Mouse (Mus musculus) limb, embryonic 13.5 days (tissue): ENCODE data around the gene Itga10. TPM values are rescaled to one million over a fixed set of nuclear protein-coding genes. Genes with fewer than 3 reads are reported as not detected.

ENCODE experiments used
- ATAC-seq: fragments of 200-750 bp; cut with Nextera tagmentation; 2 replicates; pipeline ENCODE4 v1.8.0; 2017; ENCODE audit warnings: low read depth, moderate number of reproducible peaks, moderate TSS enrichment; ENCODE audit not compliant: low FRiP score
- H3K27ac ChIP-seq: fragments of 300-500 bp; sonication (generic); 2 replicates; pipeline ENCODE4 v1.5.1; 2015; ENCODE audit warnings: inconsistent platforms, mild to moderate bottlenecking, moderate library complexity
- H3K27me3 ChIP-seq: fragments of 300-500 bp; sonication (generic); 2 replicates; pipeline ENCODE4 v1.6.1; 2015; ENCODE audit warnings: mild to moderate bottlenecking, inconsistent platforms
- H3K36me3 ChIP-seq: fragments of 300-500 bp; sonication (generic); 2 replicates; pipeline ENCODE4 v1.6.1; 2015; ENCODE audit warnings: inconsistent platforms, mild to moderate bottlenecking, moderate library complexity
- H3K4me1 ChIP-seq: fragments of 300-500 bp; sonication (generic); 2 replicates; pipeline ENCODE4 v1.6.1; 2015; ENCODE audit warnings: inconsistent platforms
- H3K4me2 ChIP-seq: fragments of 300-500 bp; sonication (generic); replicated peaks from 2 replicates; pipeline ENCODE4 v1.6.1; 2015; ENCODE audit warnings: inconsistent platforms, mild to moderate bottlenecking, moderate library complexity
- H3K4me3 ChIP-seq: fragments of 300-500 bp; sonication (generic); 2 replicates; pipeline ENCODE4 v1.5.1; 2015; ENCODE audit warnings: moderate library complexity, mild to moderate bottlenecking, inconsistent platforms
- H3K9ac ChIP-seq: fragments of 300-500 bp; sonication (generic); 2 replicates; pipeline ENCODE4 v1.6.1; 2015; ENCODE audit warnings: mild to moderate bottlenecking, inconsistent platforms
- H3K9me3 ChIP-seq: fragments of 300-500 bp; sonication (generic); 2 replicates; pipeline ENCODE4 v1.6.1; 2016; ENCODE audit warnings: inconsistent platforms
- WGBS: fragments of 180-500 bp; shearing (Covaris S2); methylation state at CpG from one replicate; pipeline ENCODE4 v1.1.7; 2015; 5-methylcytosine and 5-hydroxymethylcytosine counted together
- polyA plus RNA-seq: library from polyadenylated mRNA; unstranded; fragments of >200 nt; fragmentation: Nextera tagmentation; extraction: Ambion mirVana; gene quantifications from 2 replicates; pipeline ENCODE4 v1.2.1, GENCODE M21; 2015

Itga10 gene
- polyA plus RNA-seq, 1 experiment from 2014 or later = 3.1 TPM

DNA sequence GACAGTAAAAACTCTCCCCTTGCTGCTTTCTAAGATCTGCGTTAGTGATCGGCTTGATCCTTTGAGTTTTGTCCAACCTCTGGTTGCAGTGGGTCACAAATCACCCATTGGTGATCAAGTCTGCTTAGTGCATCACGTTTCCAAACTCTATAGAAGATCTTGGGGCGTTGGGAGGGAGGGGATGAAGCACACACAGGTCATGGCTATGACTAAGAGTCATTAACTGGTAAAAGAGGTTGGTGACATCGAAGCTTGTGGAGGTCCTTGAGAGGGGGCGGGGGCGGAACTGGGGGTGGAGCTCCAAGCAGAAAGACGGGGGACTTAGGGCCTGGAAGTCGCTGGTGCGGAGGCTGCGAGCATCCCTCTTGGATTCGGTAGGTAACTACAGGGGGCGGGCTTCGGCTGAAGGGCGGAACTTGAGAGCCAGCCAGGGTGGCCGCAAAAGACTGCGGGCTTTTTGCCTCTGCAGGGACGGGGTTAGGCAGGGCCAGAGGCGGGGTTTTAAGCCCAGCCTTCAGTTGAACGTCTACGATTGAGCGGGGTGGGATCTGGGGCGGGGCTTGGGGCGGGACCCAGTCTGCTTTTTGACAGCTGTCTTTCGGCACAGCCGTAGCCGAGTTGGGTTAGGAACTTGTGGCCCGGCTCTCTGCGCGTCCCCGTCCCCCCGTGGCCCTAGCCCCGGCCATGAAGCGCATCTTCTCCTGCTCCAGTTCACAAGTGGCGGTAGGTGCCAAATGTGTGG lies 24.5 kb downstream of the Itga10 start, which contains the start of gene Ankrd35:
Gene Ankrd35 (plus strand): TSS at position 405 of the 742 bp plus-strand sequence.
- Histone ChIP-seq H3K27ac (no peak within 1 kb of the TSS), H3K4me1 (peaks cover 12% of the 10 kb centered on the region), H3K9me3 (no peaks in the 10 kb centered on the region), H3K4me2 (peak within 1 kb of the TSS; percentile 74), H3K27me3 (peaks cover 10% of the 10 kb centered on the region), H3K9ac (no peak within 1 kb of the TSS; the same call in 1 of the 2 replicates), H3K4me3 (peak within 1 kb of the TSS; percentile 40), H3K36me3 (no peaks in the 10 kb centered on the region)
- WGBS = 5% methylated on average over 35 of the region's 35 CpGs
- ATAC-seq = peak; percentile 95

DNA sequence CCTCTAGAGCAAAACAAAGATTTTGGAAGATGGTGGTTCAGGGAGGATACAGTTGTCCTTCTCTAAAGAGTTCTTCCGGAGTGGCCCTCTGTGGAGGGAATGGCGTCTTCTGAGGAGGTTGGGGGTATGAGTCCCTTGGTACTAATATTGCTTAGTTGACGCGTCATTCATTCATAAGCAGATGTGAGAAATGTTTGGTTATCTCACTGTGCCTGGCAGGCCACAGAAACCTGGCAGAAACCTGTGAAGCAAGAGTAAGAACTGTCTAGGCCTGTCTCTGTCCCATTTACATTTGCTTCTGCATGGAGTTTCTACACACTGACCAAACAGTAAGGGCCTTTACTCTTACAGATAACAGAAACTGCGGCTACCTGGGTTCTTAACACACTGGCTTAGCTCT lies 26.1 kb downstream of the Itga10 start:
- Histone ChIP-seq H3K9me3 (no peaks in the 10 kb centered on the region), H3K27ac (no peak overlapping the region), H3K4me2 (no peak overlapping the region), H3K36me3 (no peaks in the 10 kb centered on the region), H3K4me3 (no peak overlapping the region), H3K9ac (no peak overlapping the region), H3K4me1 (peaks cover 18% of the 10 kb centered on the region), H3K27me3 (peaks cover 10% of the 10 kb centered on the region)
- 91% methylated on average over 5 of the region's 5 CpGs for WGBS
- ATAC-seq = no peak

DNA sequence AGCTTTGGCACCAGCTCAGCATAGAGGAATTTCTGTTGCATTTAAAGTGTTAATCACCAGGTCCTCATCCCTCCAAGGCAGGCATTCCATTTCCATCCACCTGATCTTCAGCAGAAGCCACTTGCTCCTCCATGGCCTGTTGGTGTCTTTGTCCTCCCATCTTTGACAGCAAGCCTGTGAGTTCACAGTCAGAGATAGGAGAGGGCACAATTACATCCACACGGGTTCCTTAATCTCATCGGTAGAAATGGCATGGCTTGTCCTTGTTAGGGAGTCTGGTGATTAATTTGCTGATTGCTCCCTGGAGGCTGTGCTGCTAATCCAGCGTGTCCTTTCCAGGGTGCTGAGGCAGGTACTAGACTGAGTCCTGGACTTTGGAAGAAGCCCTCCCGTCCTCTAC lies 28.1 kb downstream of the Itga10 start:
- no peak overlapping the region for H3K4me2 ChIP-seq
- peaks cover 13% of the 10 kb centered on the region for H3K27me3 ChIP-seq
- H3K4me3 ChIP-seq = no peak overlapping the region
- WGBS = 64% methylated on average over 4 of the region's 4 CpGs
- peaks cover 18% of the 10 kb centered on the region for H3K4me1 ChIP-seq
- no peaks in the 10 kb centered on the region for H3K9me3 ChIP-seq
- no peak overlapping the region for H3K9ac ChIP-seq
- H3K36me3 ChIP-seq = no peaks in the 10 kb centered on the region
- no peak overlapping the region for H3K27ac ChIP-seq
- ATAC-seq = no peak

DNA sequence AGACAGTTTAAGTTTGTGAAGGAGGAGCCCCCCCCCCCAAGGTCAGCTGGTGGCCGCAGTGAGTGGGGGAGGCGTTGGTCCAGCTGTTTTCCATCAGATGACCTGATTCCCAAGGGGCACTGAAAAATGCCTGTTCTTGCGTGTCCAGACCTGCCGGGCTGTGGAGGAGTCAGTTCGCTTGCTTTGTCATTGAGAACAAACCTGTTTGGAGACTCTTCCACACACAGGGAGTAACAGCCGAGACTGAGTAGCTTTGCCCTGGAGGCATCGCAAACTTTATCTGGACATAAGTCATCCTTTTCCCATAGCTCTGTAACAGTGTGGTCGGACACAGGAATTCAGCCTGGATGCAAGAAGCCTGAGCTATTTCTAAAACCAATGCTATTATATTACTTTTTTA lies 29.1 kb downstream of the Itga10 start:
- Histone ChIP-seq H3K4me2 (peak overlapping the region; percentile 43), H3K4me3 (no peak overlapping the region), H3K9me3 (no peaks in the 10 kb centered on the region), H3K9ac (no peak overlapping the region), H3K27ac (peak overlapping the region; percentile 52), H3K36me3 (no peaks in the 10 kb centered on the region), H3K27me3 (peaks cover 20% of the 10 kb centered on the region), H3K4me1 (peaks cover 18% of the 10 kb centered on the region)
- ATAC-seq = peak; percentile 35; the same call in 1 of the 2 replicates
- 15% methylated on average over 8 of the region's 8 CpGs for WGBS

DNA sequence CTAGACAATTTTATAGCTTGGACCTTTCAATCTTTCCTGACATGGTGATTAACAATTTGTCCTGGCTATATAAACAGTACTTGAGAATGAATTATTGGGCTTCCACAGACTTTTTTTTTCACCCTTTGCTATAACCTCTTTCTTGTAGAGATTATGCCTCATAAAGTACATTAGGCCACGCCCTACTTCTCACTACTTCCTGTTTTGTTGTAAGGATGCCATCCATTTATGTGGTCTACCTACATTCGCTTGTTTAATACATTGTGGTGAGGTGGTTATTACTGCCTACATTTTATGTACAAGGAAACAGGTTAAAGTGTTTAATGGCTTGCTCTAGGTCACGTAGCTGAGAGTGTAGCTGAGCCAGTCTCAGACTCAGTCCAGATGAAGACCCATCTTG lies 29.8 kb downstream of the Itga10 start:
- WGBS = 43% methylated on average over 3 of the region's 3 CpGs
- Histone ChIP-seq H3K27ac (no peak overlapping the region), H3K4me2 (no peak overlapping the region)

DNA sequence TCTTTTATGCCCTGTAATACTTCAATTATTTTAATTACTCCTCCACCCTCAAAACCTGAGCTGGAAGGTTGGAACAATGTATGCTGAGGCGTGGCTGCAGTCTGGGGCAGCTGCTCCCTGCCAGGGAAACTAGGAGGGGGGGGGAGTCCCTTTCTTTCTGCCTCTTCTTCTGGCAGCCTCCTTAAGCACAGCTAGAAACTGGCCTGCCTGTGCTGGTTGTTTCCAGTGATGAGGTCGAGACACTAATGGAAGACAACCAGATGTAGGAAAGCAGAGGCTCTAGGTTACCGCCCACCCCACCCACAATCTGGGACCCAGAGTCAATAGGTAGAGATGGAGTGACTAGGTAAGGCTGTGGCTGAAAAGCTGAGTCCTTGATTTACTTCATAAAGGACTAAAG lies 30.3 kb downstream of the Itga10 start:
- H3K4me3 ChIP-seq = no peak overlapping the region
- H3K4me2 ChIP-seq = no peak overlapping the region
- no peak overlapping the region; the same call in 1 of the 2 replicates for H3K9ac ChIP-seq
- no peaks in the 10 kb centered on the region for H3K9me3 ChIP-seq
- H3K4me1 ChIP-seq = peaks cover 14% of the 10 kb centered on the region
- WGBS = 37% methylated on average over 3 of the region's 3 CpGs
- no peaks in the 10 kb centered on the region for H3K36me3 ChIP-seq
- no peak overlapping the region; the same call in 1 of the 2 replicates for H3K27ac ChIP-seq
- H3K27me3 ChIP-seq = peaks cover 31% of the 10 kb centered on the region
- ATAC-seq = no peak

More for the DNA sequence above, 29.8 kb downstream of the Itga10 start:
- H3K9me3 ChIP-seq = no peaks in the 10 kb centered on the region
- no peak overlapping the region; the same call in 1 of the 2 replicates for H3K9ac ChIP-seq
- no peaks in the 10 kb centered on the region for H3K36me3 ChIP-seq
- H3K4me1 ChIP-seq = peaks cover 18% of the 10 kb centered on the region
- ATAC-seq = no peak
- peaks cover 27% of the 10 kb centered on the region for H3K27me3 ChIP-seq
- no peak overlapping the region for H3K4me3 ChIP-seq

DNA sequence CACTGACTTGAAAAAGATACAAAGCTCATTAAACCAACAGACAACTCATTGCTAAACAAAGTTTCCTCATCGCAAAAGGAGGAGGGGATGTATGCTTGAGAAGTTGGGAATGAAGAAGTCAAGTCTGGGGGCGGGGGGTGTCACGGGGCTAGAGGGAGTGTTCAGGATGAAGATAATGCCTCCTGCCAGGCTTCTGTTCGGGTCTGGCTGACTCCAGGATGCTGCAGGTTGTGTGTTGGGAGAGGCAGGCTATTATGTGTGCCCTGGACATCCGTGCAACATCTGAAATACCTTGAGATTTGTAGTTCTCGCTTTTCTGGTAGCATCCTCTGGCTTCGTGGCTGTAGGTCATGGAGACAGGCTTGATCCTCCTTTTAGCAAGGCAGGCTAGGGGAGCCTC lies 33.1 kb downstream of the Itga10 start:
- no peak for ATAC-seq
- no peak overlapping the region for H3K4me3 ChIP-seq
- peaks cover 14% of the 10 kb centered on the region for H3K4me1 ChIP-seq
- 66% methylated on average over 7 of the region's 7 CpGs for WGBS
- no peak overlapping the region for H3K27ac ChIP-seq
- H3K27me3 ChIP-seq = peaks cover 32% of the 10 kb centered on the region
- no peaks in the 10 kb centered on the region for H3K9me3 ChIP-seq
- no peak overlapping the region for H3K4me2 ChIP-seq
- no peaks in the 10 kb centered on the region for H3K36me3 ChIP-seq
- H3K9ac ChIP-seq = no peak overlapping the region

DNA sequence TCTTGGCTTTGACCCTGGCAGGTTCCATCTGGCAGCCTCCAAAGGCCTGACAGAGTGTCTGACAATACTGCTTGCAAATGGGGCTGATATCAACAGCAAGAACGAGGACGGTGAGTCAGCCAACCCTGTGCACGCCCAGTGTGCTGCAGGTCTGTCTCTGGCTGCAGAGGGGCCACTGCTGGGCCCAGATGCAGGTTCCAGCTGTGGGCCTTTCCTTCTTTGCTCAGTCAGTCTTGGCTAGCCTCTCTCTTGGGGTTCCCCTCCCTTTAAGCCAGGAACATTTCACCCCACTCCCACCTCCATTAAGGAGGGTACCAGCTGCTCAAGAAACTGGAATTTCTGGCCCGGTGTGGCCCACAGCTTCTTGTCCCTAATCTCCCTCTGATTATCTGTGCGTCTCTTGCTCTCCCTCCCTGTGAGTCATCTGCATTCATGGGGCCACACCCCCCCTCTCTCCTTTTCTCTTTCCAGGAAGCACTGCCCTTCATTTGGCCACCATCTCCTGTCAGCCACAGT lies 33.8 kb downstream of the Itga10 start:
- H3K4me2 ChIP-seq = no peak overlapping the region
- peaks cover 11% of the 10 kb centered on the region for H3K4me1 ChIP-seq
- no peak overlapping the region for H3K4me3 ChIP-seq
- no peaks in the 10 kb centered on the region for H3K9me3 ChIP-seq
- WGBS = 27% methylated on average over 5 of the region's 5 CpGs
- H3K36me3 ChIP-seq = no peaks in the 10 kb centered on the region
- H3K27ac ChIP-seq = no peak overlapping the region
- H3K9ac ChIP-seq = no peak overlapping the region
- ATAC-seq = no peak
- H3K27me3 ChIP-seq = peaks cover 39% of the 10 kb centered on the region

DNA sequence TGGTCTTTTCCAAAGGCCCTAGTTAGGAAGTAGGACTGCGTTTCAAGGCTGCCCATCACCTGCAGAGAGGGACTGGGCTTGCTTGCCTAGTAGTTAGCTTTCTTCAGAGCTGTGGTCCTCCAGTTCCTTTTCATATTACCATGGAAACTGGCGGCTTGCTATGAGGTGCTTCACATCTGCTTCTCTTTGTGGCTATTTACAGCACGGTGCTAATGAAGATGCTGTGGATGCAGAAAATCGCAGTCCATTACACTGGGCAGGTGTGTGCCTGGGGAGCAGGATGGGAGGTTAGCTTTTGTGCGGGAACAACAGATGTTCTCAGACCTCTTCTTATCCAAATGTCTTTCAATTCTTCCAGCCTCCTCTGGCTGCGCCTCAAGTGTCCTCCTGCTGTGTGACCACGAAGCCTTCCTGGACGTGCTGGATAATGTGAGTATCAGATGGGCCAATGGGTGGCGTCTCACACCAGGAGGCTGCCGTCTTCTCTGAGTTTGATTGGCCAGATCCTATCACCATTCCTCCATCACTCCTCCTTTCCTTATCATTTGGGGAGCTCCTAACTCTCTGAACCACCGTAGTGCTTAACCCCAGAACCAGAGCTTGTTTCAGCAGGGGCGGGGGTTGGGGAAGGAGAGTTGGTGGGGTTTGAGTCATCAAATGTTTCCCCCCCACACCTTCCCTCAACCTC lies 35.0 kb downstream of the Itga10 start:
- ATAC-seq = no peak
- Histone ChIP-seq H3K9ac (no peak overlapping the region), H3K4me1 (peaks cover 14% of the 10 kb centered on the region), H3K4me2 (no peak overlapping the region), H3K9me3 (no peaks in the 10 kb centered on the region), H3K36me3 (no peaks in the 10 kb centered on the region), H3K27ac (no peak overlapping the region), H3K4me3 (no peak overlapping the region), H3K27me3 (peaks cover 48% of the 10 kb centered on the region)
- WGBS = 16% methylated on average over 12 of the region's 12 CpGs

DNA sequence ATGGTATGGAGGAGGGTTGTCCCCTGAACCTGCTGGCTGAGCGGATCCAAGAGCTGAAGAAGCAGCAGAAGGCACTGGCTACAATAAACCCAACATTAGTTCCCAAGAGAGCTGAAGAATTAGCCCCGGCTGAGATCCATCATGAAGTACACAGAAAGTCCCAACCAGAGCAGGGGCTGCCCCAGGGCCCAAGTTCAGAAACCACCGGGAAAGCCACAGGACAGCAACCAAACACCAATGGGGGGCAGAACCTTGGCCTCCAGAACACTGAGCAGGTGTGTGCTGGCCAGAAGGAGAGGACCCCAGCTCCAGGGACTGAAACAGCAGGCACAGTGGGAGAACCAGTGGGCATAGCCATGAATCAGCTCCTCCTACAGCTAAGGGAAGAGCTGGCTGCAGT lies 38.1 kb downstream of the Itga10 start:
- H3K4me1 ChIP-seq = peaks cover 10% of the 10 kb centered on the region; the same call in 1 of the 2 replicates
- H3K4me3 ChIP-seq = no peak overlapping the region
- no peaks in the 10 kb centered on the region for H3K36me3 ChIP-seq
- H3K27me3 ChIP-seq = peaks cover 48% of the 10 kb centered on the region
- H3K27ac ChIP-seq = no peak overlapping the region
- 0 out of 2 replicates have a peak overlapping the region, but pooled peaks have one; percentile 19 for H3K9ac ChIP-seq
- ATAC-seq = no peak
- H3K9me3 ChIP-seq = no peaks in the 10 kb centered on the region
- H3K4me2 ChIP-seq = no peak overlapping the region
- 86% methylated on average over 3 of the region's 3 CpGs for WGBS

DNA sequence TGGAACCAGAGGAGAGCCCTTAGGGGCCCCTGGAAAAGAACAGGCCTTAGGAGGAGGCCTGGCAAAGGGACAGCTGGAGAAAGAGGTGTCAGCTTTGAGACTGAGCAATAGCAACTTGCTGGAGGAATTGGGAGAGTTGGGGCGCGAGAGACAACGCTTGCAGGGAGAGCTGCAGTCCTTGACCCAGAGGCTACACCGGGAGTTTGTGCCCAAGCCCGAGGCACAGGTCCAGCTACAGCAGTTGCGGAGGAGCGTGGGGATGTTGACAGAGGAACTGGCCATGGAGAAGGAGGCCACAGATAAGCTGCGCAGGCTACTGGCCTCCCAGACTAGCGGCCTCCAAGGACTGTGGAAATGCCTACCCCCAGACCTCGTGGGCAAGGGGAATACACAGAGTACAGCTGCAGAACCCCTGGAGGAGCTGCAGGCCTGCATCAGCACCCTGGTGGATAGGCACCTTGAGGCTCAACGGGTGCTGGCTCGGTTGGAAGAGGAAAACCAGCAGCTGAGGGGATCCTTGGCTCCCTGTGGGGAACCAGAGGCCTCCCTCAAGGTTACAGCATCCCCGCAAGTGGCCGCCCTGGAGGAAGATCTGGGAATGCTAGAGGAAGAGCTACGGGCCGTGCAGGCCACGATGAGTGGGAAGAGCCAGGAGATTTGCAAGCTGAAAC lies 38.9 kb downstream of the Itga10 start:
- no peak overlapping the region for H3K27ac ChIP-seq
- no peaks in the 10 kb centered on the region for H3K9me3 ChIP-seq
- peaks cover 10% of the 10 kb centered on the region; the same call in 1 of the 2 replicates for H3K4me1 ChIP-seq
- no peak for ATAC-seq
- no peaks in the 10 kb centered on the region for H3K36me3 ChIP-seq
- H3K4me2 ChIP-seq = peak overlapping the region; percentile 61
- H3K4me3 ChIP-seq = peak overlapping the region; percentile 34
- H3K27me3 ChIP-seq = peaks cover 43% of the 10 kb centered on the region
- H3K9ac ChIP-seq = peak overlapping the region; percentile 53
- WGBS = 49% methylated on average over 17 of the region's 17 CpGs

DNA sequence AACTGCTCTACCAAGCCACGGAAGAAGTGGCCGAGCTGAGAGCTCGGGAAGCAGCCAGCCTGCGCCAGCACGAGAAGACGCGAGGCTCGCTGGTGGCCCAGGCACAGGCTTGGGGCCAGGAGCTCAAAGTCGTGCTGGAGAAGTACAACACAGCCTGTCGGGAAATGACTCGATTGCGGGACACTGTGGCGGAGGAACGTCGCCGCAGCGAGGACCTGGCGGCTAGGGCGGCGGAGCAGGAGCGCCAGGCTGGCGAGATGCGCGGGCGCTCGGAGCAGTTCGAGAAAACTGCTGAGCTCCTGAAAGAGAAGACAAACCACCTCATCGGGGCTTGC lies 39.4 kb downstream of the Itga10 start:
- peak overlapping the region; percentile 53 for H3K9ac ChIP-seq
- H3K4me2 ChIP-seq = peak overlapping the region; percentile 61
- H3K36me3 ChIP-seq = no peaks in the 10 kb centered on the region
- H3K4me1 ChIP-seq = peaks cover 10% of the 10 kb centered on the region; the same call in 1 of the 2 replicates
- H3K4me3 ChIP-seq = peak overlapping the region; percentile 34
- H3K27ac ChIP-seq = no peak overlapping the region
- H3K27me3 ChIP-seq = peaks cover 38% of the 10 kb centered on the region
- 16% methylated on average over 28 of the region's 28 CpGs for WGBS
- no peak for ATAC-seq
- H3K9me3 ChIP-seq = no peaks in the 10 kb centered on the region
